Mouse (Mus musculus) adrenal gland (tissue): ENCODE measurements around the gene Polr2e.

Experiments
- intact Hi-C: fragments of 180-260 bp; cut with DNase I; formaldehyde crosslinking; loops from one replicate; pipeline ENCODE4 v1.15.1; 2025

The Polr2e gene

DNA sequence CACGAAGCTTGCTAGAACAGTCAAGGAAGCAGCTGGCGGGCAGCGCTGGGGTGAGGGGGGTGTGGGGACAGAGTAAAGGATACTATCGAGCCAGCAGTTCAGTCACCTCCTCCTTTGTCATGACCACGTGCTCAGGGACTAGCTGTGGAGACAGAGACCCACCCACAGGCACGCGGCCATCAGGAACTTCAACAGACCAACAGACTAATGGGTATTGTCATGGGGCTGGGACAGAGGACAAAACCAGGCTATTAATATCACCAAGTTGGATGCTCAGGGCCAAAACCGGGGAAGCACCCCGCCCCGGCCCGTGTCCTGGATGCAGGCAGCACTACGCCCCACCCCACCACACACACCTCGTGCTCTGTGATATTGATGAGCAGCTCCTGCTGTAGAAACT lies 2.8 kb downstream of the Polr2e start:
- intact Hi-C loops: loop anchor here (5.0 kb wide), 1 partner anchor 75 kb away; no protein-coding TSS in a partner anchor

DNA sequence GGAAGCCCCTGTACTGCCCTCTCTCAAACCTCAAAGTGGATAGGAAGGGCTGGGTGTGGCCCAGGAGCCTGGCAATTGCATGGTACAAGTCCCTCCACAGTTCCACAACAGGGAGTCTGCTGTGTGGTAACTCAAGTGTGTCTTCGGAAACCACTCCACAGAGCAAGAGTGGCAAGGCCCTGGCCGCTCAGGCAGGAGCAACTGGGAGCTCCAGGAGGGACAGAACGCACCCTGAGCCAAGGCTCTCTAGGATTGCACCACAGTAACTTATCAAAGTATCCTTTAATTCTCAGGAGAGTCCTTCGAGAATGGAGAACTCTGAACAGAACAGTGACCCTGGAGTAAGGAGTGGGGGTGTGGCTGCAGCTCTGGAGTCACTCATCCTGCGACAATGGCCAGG lies 3.9 kb downstream of the Polr2e start:
- intact Hi-C loops: loop anchor here (5.0 kb wide), 1 partner anchor 77 kb away; no protein-coding TSS in a partner anchor

DNA sequence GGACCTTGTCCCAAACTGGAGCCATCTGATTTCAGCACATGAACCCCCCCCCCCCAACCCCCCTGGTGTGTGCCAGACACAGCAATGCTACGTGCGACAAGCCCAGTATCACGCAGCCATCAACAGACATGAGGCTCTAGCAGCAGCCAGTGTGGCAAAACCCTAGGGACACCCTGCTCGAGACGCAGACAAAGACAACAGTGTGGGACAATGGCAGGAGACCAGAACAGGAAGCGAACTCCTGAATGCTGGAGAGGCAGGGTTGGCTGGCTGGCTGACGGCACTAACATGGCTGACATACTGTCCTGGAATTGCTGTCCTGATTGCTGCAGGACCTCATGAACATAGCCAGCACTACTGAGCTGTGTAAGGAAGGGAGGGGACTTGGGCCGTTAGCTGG lies 4.4 kb downstream of the Polr2e start:
- intact Hi-C loops: loop anchor here (5.0 kb wide), 1 partner anchor 77 kb away; no protein-coding TSS in a partner anchor

DNA sequence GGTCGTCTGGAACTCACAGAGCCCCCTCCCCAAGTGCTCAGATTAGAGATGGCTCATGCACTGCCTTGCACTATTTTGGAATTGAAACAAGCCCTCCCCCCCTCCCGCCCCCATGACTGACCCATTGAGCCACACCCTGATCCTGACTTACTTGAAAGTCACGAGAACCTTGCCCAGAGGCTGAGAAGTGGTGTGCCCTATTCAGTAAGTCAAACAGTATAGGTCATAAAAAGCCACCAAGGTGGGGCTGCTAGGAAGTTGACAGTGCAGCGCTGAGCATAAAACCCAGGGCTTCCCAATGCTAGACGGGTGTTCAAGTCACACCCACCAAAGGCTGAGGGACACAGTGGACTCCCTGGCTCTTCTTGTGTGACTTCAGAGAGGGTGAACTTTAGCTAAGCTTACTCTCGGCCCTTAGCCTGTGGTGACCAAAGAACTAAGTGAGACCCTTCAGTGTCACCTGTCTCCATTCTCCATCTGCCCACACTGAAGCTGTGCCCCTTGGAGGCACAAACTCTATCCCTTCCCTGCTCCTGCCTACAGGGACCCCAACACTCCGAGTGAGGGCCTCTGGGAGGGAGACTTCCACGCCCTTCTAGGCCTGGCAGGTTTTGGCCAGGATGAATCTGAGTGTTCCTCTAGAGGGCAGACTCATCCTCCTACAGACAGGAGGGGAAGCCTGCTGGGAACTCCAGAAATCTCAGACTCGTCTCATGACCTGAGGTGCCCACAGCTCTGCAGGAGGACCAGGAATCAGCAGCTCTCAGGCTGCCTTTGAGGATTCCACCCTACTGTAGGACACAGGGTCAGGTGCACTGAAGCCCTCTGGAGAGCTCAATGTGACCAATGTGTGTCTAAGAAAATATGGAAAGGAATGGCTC lies 5.8 kb downstream of the Polr2e start:
- intact Hi-C loops: loop anchor here (5.0 kb wide), 1 partner anchor 36 kb away; the partner anchor contains the start of gene Abca7

DNA sequence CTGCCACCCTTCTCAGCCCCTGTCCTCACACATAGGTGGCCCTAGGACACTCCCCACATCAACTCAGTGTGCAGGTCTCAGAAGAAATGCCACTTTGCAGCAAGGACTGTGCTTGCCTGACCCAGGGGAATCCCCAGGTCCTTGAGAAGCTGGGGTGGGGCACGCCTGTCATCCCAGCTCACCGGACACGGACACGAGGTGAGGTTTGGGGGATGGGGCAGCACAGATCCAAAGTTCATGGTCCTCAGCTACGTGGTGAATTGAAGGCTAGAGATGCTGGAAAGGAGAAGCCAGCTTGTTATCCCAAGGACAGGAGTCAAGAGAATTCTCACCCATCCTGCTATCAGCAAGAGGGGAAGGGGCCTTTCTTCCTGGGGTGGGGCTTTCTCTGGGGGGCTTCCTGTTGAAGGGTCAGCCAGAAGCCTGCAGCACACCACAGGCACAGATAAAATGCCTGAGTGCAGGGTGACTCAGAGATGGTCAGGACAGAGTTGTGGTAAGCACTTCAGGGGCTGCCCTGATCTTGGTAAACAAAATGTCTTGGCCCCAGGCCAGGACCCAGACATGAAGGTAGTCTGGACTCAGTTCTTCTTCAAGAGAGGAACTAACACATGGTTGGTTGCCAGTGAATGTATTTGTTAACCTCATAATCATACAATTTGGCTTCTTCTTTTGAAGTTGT lies 6.7 kb downstream of the Polr2e start:
- intact Hi-C loops: loop anchor here (5.0 kb wide), 1 partner anchor 36 kb away; the partner anchor contains the start of gene Abca7

DNA sequence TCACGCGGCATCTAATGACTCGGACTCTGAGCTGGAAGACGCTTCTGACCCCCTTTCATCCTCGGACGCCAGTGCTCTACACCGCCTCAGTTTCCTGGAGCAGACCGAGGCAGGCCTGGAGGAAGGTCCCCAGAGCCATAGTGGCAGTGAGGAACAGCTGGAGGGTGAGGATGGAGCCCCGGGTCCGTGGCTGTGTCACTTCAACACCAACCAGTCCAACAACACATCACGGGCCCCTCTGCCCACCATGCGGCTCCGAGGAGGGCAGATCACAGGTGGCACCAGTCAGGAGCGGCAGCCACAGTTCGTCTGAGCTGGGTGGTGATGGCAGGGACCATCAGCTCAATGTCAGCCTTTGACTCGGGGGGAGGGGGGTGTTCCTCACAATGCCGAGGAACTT lies 8.9 kb downstream of the Polr2e start:
- intact Hi-C loops: loop anchor here (5.0 kb wide), 1 partner anchor 33 kb away; the partner anchor contains the start of gene Abca7

DNA sequence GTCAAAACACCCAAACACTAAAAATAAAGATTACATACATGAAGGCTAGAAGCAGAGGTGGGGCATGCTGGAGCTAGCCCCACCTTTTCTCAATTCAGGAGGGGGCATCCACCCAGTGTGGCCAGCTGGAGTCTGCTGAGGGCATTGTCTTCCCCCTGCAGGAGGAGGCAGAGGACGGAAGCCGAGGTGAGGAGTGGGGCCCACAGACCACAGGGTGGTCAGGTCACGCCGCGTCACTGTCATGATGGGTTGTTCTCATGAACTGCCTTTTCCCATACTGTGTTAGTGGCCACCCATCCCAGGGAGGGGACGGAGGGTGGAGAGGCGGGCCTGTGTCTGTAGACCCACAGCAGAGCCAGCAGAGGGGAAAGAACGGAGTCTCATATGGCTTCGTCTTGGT lies 9.4 kb downstream of the Polr2e start:
- intact Hi-C loops: loop anchor here (5.0 kb wide), 1 partner anchor 33 kb away; the partner anchor contains the start of gene Abca7

DNA sequence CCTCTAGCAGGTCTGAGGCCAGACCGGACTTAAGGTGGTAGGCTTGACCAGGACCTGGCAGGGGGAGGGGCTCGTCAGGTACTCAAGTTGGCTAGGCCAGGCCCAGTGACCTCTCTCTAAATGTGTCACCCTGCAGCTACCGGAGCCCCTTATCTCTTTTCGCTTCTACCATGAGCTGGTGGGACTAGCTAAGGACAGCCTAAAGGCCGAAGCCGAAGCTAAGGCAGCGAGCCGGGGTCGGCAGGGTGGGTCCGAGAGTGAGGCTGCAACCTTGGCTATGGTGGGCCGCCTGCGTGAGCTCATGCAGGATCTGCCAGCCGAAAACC lies 11.1 kb downstream of the Polr2e start:
- intact Hi-C loops: no loop called here

DNA sequence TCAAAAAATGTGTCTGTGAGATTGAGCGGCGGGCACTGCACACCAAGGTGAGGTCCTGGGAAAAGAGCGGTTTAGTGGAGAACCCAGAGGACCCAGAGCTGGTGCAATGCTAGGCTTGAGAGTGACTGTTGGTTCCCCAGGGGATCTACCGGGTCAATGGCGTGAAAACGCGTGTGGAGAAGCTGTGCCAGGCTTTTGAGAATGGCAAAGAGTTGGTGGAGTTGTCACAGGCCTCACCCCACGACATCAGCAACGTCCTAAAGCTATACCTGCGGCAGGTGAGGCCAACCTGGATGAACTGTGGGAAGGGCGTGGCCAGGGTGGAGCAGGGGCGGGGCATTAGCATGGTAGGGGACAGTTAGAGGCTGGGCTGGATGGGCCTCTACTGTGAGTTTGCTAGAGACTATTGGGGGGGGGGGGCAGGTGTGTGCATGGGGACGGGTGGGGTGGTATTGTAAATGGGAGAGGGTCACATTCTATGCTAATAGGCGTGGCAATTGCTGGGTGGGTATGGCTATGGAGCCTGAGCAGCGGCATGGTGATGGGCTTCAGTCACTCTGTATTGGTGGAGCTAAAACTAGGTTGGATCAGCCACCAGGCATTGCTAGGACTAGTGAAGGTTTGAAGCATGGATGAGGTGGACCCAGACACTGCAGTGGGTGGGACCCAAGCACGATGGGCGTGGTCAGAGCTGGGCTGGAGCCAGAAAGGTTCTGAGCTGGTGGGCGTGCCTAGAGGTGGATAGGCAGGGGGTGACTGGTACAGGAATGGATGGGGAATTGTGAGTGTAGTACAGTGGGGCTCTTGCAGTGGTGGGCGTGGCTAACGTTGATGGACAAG lies 11.7 kb downstream of the Polr2e start:
- intact Hi-C loops: no loop called here

DNA sequence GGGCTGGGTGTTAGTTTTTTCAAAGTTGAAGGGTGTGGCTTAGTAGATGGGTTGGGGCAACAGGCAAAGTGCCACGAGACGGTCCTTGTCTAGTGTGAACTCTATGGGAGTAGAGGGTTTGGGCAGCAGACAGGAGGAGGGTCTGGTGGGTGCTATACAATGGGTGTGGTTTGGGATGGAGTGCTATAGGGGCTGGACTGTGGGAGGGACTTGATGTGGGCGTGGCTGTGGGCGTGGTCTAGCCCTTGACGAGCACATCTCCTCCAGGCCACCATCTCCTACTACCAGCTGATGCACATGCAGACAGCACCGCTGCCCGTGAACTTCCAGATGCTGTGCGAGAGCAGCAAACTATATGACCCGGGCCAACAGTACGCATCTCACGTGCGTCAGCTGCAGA lies 13.7 kb downstream of the Polr2e start:
- intact Hi-C loops: no loop called here

DNA sequence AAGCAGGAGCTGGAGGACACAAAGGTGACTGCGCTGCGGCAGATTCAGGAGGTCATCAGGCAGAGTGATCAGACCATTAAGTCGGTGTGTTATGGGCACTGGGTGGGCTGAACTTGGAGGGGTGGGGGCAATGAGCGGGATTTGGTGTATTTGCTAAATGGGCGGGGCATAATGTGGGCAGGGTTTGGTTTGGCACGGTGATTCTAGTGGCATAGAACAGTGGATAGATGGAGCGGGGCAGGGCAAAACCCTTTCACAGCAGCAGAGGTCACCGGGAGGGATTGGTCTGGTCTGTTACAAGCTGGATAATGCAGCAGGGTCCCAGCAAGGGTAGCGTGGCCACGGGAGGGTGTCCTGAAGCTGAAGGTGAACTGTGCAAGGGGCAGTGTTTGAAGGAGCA lies 14.1 kb downstream of the Polr2e start:
- intact Hi-C loops: no loop called here

DNA sequence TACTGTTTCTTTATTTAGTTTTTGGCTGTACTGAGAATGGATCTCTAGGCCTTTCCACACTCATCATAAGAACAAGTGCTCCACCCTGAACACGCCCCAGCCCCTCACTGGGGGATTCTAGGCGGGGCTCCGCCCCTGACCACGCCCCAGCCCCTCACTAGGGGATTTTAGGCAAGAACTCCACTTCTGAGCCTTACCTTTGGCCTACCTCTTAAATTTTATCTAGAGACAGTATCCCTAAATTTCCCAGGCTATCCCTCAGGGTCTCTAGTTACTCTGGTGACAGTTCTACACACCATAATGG lies 14.6 kb downstream of the Polr2e start:
- intact Hi-C loops: no loop called here

DNA sequence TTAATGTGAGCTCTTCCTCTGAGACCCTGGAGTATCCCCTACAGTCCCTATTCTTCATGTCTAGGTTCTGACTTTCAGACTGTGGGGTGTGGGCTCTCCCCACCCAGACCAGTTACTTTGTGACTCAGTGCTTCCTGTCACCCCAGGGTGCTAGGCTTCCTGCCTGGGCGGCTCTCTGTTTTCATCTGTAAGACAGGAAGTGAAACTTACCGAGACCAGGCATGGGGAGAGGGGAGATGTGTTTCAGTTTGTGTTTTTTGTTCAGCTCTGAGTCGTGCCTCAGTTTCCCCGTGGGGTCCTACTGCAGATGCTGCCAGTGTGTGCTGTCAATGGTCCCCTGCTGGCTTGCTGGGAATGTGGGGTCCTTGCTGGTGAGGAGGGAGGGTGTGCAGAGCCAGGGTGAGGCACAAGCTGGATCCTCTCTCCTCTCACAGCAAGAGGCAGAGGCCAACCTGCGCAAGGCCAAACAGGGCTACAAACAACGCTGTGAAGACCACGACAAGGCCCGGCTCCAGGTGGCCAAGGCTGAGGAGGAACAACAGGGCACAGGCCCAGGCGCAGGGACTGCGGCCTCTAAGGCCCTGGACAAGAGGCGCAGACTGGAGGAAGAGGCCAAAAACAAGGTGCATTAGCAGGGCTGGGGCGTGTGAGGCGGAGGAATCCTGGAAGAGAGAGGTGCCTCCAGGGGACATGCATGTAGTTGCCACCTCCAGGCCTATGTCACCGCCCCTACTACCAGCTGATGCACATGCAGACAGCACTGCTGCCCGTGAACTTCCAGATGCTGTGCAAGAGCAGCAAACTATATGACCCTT lies 15.2 kb downstream of the Polr2e start:
- intact Hi-C loops: no loop called here

DNA sequence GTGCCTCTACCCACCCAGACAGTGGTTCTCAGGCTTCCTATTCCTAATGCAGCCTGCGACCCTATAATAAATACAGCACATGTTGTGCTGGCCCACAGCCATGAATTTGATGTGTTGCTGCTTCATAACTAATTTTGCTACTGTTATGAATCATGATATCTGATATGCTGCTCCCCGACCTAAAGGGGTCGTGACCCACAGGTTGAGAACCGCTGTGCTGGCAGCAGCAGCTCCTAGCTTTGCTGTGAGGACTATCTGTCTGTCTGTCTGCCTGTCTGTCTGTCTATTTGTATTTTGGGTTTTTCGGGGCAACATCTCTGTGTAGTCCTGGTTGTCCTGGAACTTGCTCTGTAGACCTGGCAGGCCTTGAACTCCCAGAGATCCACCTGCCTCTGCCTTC lies 15.8 kb downstream of the Polr2e start:
- intact Hi-C loops: no loop called here

DNA sequence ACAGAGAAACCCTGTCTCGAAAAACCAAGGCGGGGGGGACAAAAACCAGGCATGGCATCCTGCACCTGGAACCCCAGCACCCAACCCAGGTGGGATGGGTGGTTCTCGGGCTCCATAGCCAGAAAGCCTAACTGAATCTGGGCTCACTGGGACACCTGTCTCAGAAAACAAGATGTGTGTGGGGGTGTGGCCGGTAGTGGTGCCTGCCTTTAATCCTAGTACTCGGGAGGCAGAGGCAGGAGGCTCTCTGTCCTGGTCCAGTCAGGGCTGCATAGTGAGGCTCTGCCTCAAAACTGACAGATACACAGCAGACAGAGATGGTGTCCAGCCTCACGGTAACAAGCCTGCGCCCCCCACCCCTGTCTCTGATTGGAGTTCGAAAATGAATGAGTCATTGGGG lies 16.8 kb downstream of the Polr2e start:
- intact Hi-C loops: no loop called here

DNA sequence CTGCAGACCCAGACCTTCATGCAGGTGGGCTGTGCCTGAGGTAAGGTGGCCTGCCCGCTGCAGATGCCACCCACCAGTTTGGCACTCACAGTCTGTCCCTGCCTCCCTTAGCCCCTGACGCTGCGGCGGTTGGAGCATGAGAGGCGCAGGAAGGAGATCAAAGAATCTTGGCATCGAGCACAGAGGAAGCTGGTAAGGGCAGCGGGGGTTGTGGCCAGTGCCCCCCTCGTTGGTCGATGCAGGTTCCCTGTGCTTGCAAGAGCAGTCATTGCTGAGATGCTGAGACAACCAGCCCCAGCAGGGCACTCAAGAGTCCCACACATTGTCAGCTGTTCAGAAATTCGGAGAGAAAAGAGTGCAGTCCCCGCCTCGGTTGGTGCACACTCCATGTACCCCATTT lies 17.4 kb downstream of the Polr2e start:
- intact Hi-C loops: no loop called here

DNA sequence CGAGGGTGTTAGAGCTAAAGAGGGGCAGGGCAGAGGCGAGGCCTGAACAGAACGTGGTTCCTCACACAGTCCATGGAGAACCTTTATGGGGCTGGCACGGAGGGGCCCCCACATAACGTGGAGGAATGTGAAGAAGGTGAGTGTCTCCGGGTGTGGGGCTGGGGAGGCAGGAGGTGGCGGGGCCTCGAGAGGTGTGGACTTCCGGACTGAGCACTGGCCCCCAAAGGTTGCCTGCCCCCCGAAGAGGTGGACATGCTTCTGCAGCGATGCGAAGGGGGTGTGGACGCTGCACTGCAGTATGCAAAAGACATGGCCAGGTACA lies 18.3 kb downstream of the Polr2e start:
- intact Hi-C loops: no loop called here

DNA sequence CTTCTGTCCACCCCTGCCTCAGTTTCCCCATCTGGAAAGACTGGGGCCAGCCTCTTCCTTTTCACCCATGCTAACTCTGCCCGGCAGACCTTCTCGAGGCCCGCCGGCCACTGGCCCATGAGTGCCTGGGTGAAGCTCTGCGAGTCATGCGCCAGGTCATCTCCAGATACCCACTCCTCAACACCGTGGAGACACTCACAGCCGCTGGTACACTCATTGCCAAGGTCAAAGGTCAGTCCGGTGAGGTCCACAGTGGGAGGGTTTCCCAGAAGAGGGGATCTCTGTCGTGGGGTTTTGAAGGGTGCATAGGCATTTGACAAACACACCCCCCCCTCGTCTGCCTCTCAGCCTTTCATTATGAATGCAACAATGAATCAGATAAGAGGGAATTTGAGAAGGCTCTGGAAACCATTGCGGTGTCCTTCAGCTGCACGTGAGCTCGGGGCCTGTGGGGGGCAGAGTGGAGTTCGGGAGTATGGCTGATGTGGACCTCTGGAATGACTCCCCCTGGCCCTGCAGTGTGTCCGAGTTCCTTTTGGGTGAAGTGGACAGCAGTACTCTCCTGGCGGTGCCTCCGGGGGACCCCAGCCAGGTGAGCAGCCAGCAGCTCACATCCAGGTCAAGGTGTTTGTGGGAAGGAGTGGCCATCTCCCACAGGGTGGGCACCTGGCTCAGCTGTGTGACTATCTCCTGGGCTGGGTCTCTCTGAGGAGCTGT lies 18.8 kb downstream of the Polr2e start:
- intact Hi-C loops: no loop called here

DNA sequence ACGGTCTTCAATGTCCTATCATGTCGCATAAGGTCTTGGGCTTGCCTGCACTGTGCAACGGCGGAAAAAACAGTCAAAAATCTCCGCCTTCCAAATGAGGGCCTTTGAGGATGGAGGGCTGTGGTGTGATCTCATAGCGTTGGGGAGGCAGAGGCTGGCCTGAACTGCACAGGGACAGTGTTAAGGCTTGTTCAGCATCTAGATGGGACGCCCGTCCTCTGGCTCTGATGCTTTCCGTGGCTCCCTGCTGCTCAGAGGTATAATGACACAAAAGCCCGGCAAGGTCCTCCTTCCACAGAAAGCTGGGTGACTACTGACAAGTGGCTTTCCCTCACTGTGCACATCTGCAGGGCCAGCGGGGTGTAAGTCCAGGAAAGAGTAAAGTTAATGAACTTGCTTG lies 19.4 kb downstream of the Polr2e start:
- intact Hi-C loops: no loop called here

DNA sequence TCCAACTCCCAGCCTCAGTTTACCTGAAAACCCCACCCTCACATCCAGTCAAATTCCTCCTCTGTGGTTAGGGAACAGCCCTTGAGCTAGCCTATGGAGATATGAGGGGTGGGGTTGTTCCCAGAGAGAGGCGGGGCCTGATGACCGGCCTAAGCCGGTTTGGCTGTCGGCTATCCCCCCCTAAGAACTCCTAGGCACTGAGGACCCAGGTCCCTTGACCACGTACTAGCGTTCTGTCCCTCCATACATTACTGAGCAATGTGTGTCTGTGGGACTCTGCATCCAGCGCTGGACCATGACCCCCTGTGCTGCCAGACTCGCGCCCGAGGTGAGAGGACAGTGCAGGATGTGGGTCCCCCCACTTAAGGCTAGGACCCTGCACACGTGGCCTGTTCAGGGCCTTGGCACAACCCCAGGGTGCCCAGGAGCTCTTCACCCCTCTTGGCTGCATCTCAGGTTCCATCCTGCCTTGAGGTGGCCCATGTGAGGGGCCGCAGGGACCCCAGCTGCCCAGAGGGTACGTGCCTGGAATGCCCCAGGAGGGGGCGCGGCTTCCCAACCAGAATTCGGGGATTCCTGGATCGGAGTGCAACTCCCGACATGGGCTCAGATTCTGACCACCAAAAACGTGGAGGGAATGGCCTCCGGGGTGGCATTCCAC lies 20.0 kb downstream of the Polr2e start:
- intact Hi-C loops: no loop called here
